Mouse (Mus musculus) lung, postnatal 0 days (tissue): ENCODE data around the gene Slc16a9.

ENCODE experiments used
- CTCF ChIP-seq: IDR thresholded peaks from 2 replicates; pipeline ENCODE4 v1.5.1; 2016; ENCODE audit warnings: antibody characterized with exemption, mild to moderate bottlenecking
- EP300 ChIP-seq: IDR thresholded peaks from 2 replicates; pipeline ENCODE4 v1.6.1; 2016; ENCODE audit warnings: antibody characterized with exemption, mild to moderate bottlenecking, control low read depth

DNA sequence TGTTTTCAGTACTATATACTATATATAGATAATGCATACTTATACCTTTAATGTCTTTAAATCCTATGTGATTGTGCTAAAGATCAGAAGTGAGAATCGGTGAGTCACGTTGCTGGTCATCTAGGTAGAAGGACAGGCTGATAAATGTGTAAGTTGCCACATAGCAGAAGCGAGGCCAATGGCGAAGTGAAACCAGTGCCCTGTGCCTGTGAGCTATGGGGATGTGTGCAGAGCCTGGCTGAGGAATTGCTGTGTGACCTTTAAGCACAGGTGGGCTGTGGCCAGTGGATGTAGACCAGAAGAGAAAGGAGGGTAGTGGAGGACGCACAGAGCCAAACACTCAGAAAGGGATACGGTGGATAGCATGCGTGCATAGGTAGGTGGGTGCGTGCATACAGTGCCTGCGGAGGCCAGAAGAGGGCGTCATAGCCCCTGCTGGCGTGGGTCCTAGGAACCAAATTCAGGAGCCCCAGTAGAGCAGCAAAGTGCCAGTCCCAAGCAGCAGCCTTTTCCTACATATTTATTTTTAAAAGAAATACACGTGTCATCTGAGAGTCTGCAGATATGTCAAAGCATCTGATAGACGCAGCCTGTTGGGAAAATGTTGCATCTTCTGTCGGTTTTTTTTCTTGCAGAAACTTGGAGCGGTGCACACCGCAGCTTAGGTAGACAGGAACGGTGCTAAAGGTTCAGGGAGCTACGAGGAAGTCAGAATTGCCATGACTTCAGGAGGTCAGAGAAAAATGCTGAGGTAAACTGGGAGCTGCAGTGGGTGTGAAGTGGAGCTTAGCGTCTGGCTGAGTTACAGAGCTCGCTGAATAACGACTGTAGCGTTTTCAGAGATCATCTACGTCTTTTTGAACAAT lies 23.9 kb downstream of the Slc16a9 start:
- TF ChIP-seq CTCF (peak; percentile 17; the same call in 1 of the 2 replicates), EP300 (no peak)
